Comparison of ENCODE assay signal across 19 mouse cellular contexts in the genomic region with DNA sequence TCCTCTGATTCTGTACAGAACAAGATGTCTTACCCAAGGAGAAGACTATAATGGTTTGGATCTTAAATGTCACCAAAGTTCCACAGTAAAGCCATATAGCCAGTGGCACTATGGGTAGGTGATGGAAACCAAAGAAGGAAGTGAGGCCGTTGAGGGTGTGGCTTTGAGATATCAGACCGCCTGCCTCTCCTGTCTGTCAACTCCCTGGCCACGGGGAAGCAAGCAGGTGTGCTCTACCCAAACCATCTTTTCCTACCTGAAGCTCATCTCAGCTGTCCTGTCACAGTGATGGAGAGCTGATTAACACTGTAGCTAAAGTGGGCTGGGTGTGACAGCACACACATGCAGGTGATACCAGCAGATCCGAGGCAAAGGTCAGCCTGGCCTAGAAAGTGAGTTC. TPM values are rescaled to one million over a fixed set of nuclear protein-coding genes. Genes with fewer than 3 reads are reported as not detected.
"Had no signal": no experiment of that assay in that cellular context is flagged by ENCODE, and none has a peak within 500 bp of the region (broad histone marks: within the 10 kb centered on the region; RNA-seq: fewer than 3 reads in every experiment).

No protein-coding gene starts in this region.

- H3K9me3 ChIP-seq: limb, embryonic 13.5 days; midbrain, embryonic 10.5 days; neural tube, embryonic 12.5 days; stomach, embryonic 15.5 days had no signal

- DNase-seq: kidney, adult 18-20 months; kidney, postnatal 10 days; kidney, postnatal 4 days; left cerebral cortex, postnatal 4 days; lung, embryonic 14.5 days; lung, postnatal 10 days; lung, postnatal 4 days; midbrain, embryonic 14.5 days; right cerebral cortex, postnatal 4 days; spleen, adult 18-20 months; thymus, postnatal 14 days had no signal

- H3K4me1 ChIP-seq: limb, embryonic 13.5 days; neural tube, embryonic 12.5 days had no signal

- H3K4me3 ChIP-seq: layer of hippocampus, adult 2 months; limb, embryonic 13.5 days; midbrain, embryonic 10.5 days; neural tube, embryonic 12.5 days; stomach, embryonic 15.5 days had no signal

- H3K27me3 ChIP-seq: limb, embryonic 13.5 days; neural tube, embryonic 12.5 days; stomach, embryonic 15.5 days had no signal

- H3K4me2 ChIP-seq: limb, embryonic 13.5 days; lung, embryonic 14.5 days; neural tube, embryonic 12.5 days; stomach, embryonic 15.5 days had no signal

- H3K27ac ChIP-seq: layer of hippocampus, adult 2 months; limb, embryonic 13.5 days; liver, embryonic 14.5 days; midbrain, embryonic 10.5 days; neural tube, embryonic 12.5 days; stomach, embryonic 15.5 days had no signal

- H3K9ac ChIP-seq: limb, embryonic 13.5 days; liver, embryonic 14.5 days; lung, embryonic 14.5 days; neural tube, embryonic 12.5 days; stomach, embryonic 15.5 days had no signal

RNA-seq across cellular contexts. Expression of a gene that starts 37.6 kb away (rescaled TPM):
- total RNA-seq: layer of hippocampus, adult 2 months; layer of hippocampus, postnatal 10 days; left cerebral cortex, postnatal 4 days had no signal
- polyA plus RNA-seq: kidney, embryonic 14.5 days; limb, embryonic 13.5 days; liver, embryonic 14.5 days; lung, embryonic 14.5 days; midbrain, embryonic 10.5 days; midbrain, embryonic 14.5 days; neural tube, embryonic 12.5 days; stomach, embryonic 15.5 days had no signal
